Mouse (Mus musculus) liver, postnatal 0 days (tissue): ENCODE measurements around the gene Ppargc1a.

Experiments
- CTCF ChIP-seq: sonication (generic); IDR thresholded peaks from 2 replicates; pipeline ENCODE4 v1.5.1; 2016; ENCODE audit warnings: antibody characterized with exemption, low read depth
- EP300 ChIP-seq: IDR thresholded peaks from 2 replicates; pipeline ENCODE4 v1.6.1; 2016; ENCODE audit warnings: antibody characterized with exemption, low read depth, mild to moderate bottlenecking

DNA sequence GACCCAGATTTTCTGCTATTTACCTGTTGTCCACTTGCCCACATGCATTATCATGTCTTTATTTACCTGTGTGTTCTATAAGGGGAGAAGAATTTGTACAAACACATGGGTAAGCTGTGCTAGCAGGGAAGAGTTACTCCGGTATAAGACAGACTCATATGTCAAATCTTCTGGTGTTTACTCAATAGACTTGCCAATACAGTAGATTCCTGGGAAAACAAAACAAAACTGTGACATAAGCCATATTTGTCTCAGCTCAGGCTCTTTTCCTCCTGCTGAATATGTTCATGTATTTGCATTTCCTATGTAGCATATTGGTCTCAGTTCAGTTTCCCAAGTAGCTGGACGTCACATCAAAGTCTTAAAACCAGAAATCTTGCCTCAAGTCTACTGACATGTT, 135.0 kb downstream of the Ppargc1a start:
- TF ChIP-seq EP300 (no peak), CTCF (no peak)
